Mouse (Mus musculus): ENCODE results near the gene Ralgds. TPM values are rescaled to one million over a fixed set of nuclear protein-coding genes. Genes with fewer than 3 reads are reported as not detected.

Gene Ralgds
- total and polyA plus RNA-seq, 3 experiments, result 4.1 to 11.4 (median 6.6) TPM

DNA sequence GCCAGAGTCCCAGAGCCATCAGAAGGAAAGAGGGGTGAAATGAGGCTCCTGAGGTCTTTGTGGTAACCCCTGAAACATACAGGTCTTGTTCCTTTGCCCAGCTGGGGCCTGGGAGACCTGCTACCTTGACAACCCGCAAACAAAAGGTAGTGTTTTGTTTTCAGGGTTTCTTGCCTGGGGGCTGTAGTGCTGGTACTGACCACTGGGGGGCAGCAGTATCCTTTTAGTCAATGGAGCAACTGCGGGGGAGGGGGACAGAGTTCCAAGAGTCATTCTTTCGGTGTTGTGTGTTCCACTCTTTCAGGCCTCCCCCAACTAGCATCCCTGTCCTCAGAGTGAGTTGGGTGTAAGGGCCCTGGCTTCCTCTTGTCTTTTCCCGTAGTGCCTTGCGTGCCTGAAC is 1.6 kb downstream of the Ralgds start:
- no peak for TF ChIP-seq MEF2A (IDR thresholded peaks at IDR 0.05; ENCODE audit: borderline replicate concordance, low read depth, low read length)
- peak; percentile 78 for TF ChIP-seq SIN3A (IDR thresholded peaks at IDR 0.05; ENCODE audit: low read length)
- TF ChIP-seq USF1 (IDR thresholded peaks at IDR 0.05; ENCODE audit: low read depth, low read length), result no peak
- peak; percentile 38; the same call in 1 of the 2 replicates for TF ChIP-seq TCF12 (IDR thresholded peaks at IDR 0.05; ENCODE audit: low read depth, low read length)
- no peak for TF ChIP-seq BHLHE40 (IDR thresholded peaks at IDR 0.05; ENCODE audit: low read depth, low read length)
- no peak for TF ChIP-seq ELF1 (IDR thresholded peaks at IDR 0.05; ENCODE audit: low read depth, low read length)
- no peak for TF ChIP-seq MYC (IDR thresholded peaks at IDR 0.05; ENCODE audit: low read depth, low read length)
- TF ChIP-seq PAX5 (IDR thresholded peaks at IDR 0.05; ENCODE audit: low read length), result no peak
- TF ChIP-seq CTCF (conservative IDR thresholded peaks at IDR 0.05 in 1 of 2, IDR thresholded peaks at IDR 0.05 in 1 of 2; ENCODE audit: low read depth in 2 of 2, low read length in 2 of 2), result peak; percentile 80 to 94
- no peak for TF ChIP-seq POLR2A (IDR thresholded peaks at IDR 0.05; ENCODE audit: low read depth, low read length)
- no peak for TF ChIP-seq UBTF (IDR thresholded peaks at IDR 0.05; ENCODE audit: low read depth, low read length)
- no peak for TF ChIP-seq HCFC1 (IDR thresholded peaks at IDR 0.05; ENCODE audit: low read depth, low read length)
- no peak for TF ChIP-seq USF2 (conservative IDR thresholded peaks at IDR 0.05; ENCODE audit: low read depth, low read length)
- TF ChIP-seq CHD2 (IDR thresholded peaks at IDR 0.05; ENCODE audit: low read length), result peak; percentile 84
- no peak for TF ChIP-seq RCOR1 (conservative IDR thresholded peaks at IDR 0.05; ENCODE audit: low read depth, low read length)
- peak; percentile 93 for TF ChIP-seq MAZ (IDR thresholded peaks at IDR 0.05; ENCODE audit: low read depth, low read length)
- no peak for TF ChIP-seq NELFE (IDR thresholded peaks at IDR 0.05; ENCODE audit: low read depth, low read length)
- 0 out of 2 replicates have a peak, but pooled peaks have one; percentile 52 for TF ChIP-seq IRF4 (IDR thresholded peaks at IDR 0.05; ENCODE audit: low read depth, low read length)
- TF ChIP-seq KAT2A (IDR thresholded peaks at IDR 0.05; ENCODE audit: insufficient replicate concordance, low read length), result no peak
- no peak for TF ChIP-seq ZMIZ1 (IDR thresholded peaks at IDR 0.05; ENCODE audit: low read depth, low read length)
- no peak for TF ChIP-seq NRF1 (IDR thresholded peaks at IDR 0.05; ENCODE audit: low read depth, low read length)
- TF ChIP-seq EP300 (IDR thresholded peaks at IDR 0.05; ENCODE audit: low read length), result no peak
- TF ChIP-seq ETS1 (conservative IDR thresholded peaks at IDR 0.05; ENCODE audit: low read depth, low read length), result no peak
- no peak for TF ChIP-seq MAFK (IDR thresholded peaks at IDR 0.05; ENCODE audit: insufficient replicate concordance, low read length)
- peak; percentile 83 for TF ChIP-seq SMC3 (IDR thresholded peaks at IDR 0.05; ENCODE audit: low read depth, low read length)
- no peak for TF ChIP-seq POLR2AphosphoS2 (IDR thresholded peaks at IDR 0.05; ENCODE audit: low read depth, low read length)
- 0 out of 2 replicates have a peak, but pooled peaks have one; percentile 8 for TF ChIP-seq MXI1 (IDR thresholded peaks at IDR 0.05; ENCODE audit: low read depth, low read length)
- TF ChIP-seq CHD1 (IDR thresholded peaks at IDR 0.05; ENCODE audit: low read depth, low read length), result no peak
- TF ChIP-seq RAD21 (IDR thresholded peaks at IDR 0.05; ENCODE audit: low read depth, low read length), result peak; percentile 84
- Histone ChIP-seq H3K27ac (ENCODE audit: insufficient read depth, low read depth) (no peak overlapping the region), H3K79me2 (replicated peaks; ENCODE audit: control insufficient read depth, extremely low read depth, insufficient read depth, poor library complexity, severe bottlenecking) (no peaks in the 10 kb centered on the region), H3K36me3 (replicated peaks in 1 of 2; ENCODE audit: control insufficient read depth in 1 of 2, insufficient read depth in 1 of 2, low read length in 1 of 2) (peaks cover 0 to 5% of the 10 kb centered on the region in 2 experiments), H3K4me3 (replicated peaks in 1 of 3; ENCODE audit: low read depth in 2 of 3, low read length in 2 of 3, poor library complexity in 1 of 3) (no peak overlapping the region), H3K27me3 (replicated peaks) (peaks cover 38% of the 10 kb centered on the region), H3K9me3 (replicated peaks; ENCODE audit: low read length) (no peaks in the 10 kb centered on the region), H3K9ac (ENCODE audit: insufficient read depth, low read depth) (0 out of 2 replicates have a peak overlapping the region, but pooled peaks have one; percentile 11), H3K4me1 (ENCODE audit: control insufficient read depth in 1 of 2, insufficient read depth in 2 of 2) (peaks cover 31 to 48% of the 10 kb centered on the region in 2 experiments), H3K4me2 (ENCODE audit: insufficient read depth, low read depth, poor library complexity, severe bottlenecking) (peak overlapping the region; percentile 95)
- in situ Hi-C loops (cut with MboI; ENCODE audit: low pct_ligation_motif_present, low pct_unique_long_range_greater_than_20kb, low sequenced_read_pairs) (loop anchor here (5.0 kb wide), 1 partner anchor 33 kb away; no protein-coding TSS in a partner anchor), dilution Hi-C loops (cut with MboI; ENCODE audit: extremely low pct_ligation_motif_present, extremely low pct_unique_long_range_greater_than_20kb, low sequenced_read_pairs) (no loop called here)
- DNase-seq (ENCODE audit: extremely low read depth), result peak; percentile 89

Measured in CH12.LX (cell line).